Mouse (Mus musculus): ENCODE measurements around the gene Pip5k1a. TPM values are rescaled to one million over a fixed set of nuclear protein-coding genes. Genes with fewer than 3 reads are reported as not detected.
"Not testable (repeated sequence)": the region's sequence is repeated elsewhere in the genome, so short reads cannot be mapped to it uniquely, and the experiment has no call there.

Gene Pip5k1a
- total RNA-seq (2015; ENCODE audit: low replicate concordance) (17.3 and 26.4 TPM in 2 replicates), total RNA-seq (2017; ENCODE audit: low replicate concordance) (32.2 and 74.3 TPM in 2 replicates)

- peak; percentile 81 for ATAC-seq (replicated peaks; ENCODE audit: low FRiP score, poor library complexity, severe bottlenecking)
These were observed at the start of gene Pip5k1a for GRCm38 (mm10) chr3:95106338-95107117. Gene Pip5k1a, minus strand, starts transcription at chr3:95106930.

DNA sequence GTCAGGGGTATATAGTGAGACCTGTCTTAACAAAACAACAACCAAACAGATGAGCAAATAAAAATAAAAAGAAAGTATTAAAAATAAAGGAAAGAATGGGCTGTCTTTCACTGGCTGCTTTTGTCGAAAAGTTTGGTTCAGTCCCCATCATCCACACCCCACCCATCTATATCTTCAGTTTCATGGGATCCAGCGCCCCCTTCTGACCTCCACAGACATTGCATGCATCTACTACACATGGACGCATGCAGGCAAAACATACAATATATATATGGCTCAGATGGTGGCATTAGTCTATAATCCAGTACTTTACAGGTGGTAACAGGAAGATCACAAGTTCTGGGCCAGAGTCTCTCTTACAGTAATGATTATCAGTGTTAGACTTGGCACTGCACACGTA is 47.1 kb upstream of the Pip5k1a start:
- ATAC-seq (replicated peaks; ENCODE audit: low FRiP score, poor library complexity, severe bottlenecking), result peak; percentile 81

- ATAC-seq (replicated peaks; ENCODE audit: low FRiP score, poor library complexity, severe bottlenecking), result no peak
These were observed 41.2 kb upstream of the Pip5k1a start for GRCm38 (mm10) chr3:95147924-95148323.

GRCm38 (mm10) chr3:95142617-95143011 is 35.9 kb upstream of the Pip5k1a start:
- ATAC-seq (replicated peaks; ENCODE audit: low FRiP score, poor library complexity, severe bottlenecking), result peak; percentile 88

- peak; percentile 85 for ATAC-seq (replicated peaks; ENCODE audit: low FRiP score, poor library complexity, severe bottlenecking)
These were observed 35.4 kb upstream of the Pip5k1a start, which contains the start of gene Tnfaip8l2 for GRCm38 (mm10) chr3:95141952-95142616. Gene Tnfaip8l2, minus strand, starts transcription at chr3:95142360.

DNA sequence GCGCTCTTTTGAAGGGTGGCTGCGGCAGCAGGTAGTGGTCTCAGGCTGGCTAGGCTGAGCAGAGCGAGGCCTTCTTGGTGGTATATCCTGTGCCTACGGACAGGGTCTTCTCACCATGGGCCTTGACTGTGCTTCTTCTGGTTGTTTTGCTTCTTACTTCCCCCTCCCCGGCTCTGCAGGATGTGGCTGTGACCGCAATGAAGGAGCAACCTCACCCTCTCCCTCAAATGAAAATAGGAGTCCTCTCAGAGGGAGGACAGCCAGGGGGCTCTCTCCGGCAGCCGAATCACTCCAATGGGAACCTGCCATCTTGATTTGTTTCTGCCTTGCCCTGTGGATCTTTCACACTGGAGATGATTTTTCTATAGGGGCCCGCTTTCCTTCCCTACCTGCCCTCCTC is 34.7 kb upstream of the Pip5k1a start:
- no peak for ATAC-seq (replicated peaks; ENCODE audit: low FRiP score, poor library complexity, severe bottlenecking)

- no peak for ATAC-seq (replicated peaks; ENCODE audit: low FRiP score, poor library complexity, severe bottlenecking)
These were observed 34.1 kb upstream of the Pip5k1a start for GRCm38 (mm10) chr3:95140795-95141194.

- no peak for ATAC-seq (replicated peaks; ENCODE audit: low FRiP score, poor library complexity, severe bottlenecking)
These were observed 33.5 kb upstream of the Pip5k1a start for GRCm38 (mm10) chr3:95140289-95140595.

GRCm38 (mm10) chr3:95139586-95140288 is 33.0 kb upstream of the Pip5k1a start:
- no peak for ATAC-seq (replicated peaks; ENCODE audit: low FRiP score, poor library complexity, severe bottlenecking)

GRCm38 (mm10) chr3:95136336-95136735 is 29.6 kb upstream of the Pip5k1a start:
- ATAC-seq (replicated peaks; ENCODE audit: low FRiP score, poor library complexity, severe bottlenecking), result no peak

GRCm38 (mm10) chr3:95135433-95136052 is 28.8 kb upstream of the Pip5k1a start:
- ATAC-seq (replicated peaks; ENCODE audit: low FRiP score, poor library complexity, severe bottlenecking), result no peak

GRCm38 (mm10) chr3:95135023-95135422 is 28.3 kb upstream of the Pip5k1a start:
- ATAC-seq (replicated peaks; ENCODE audit: low FRiP score, poor library complexity, severe bottlenecking), result peak; percentile 55; the same call in 1 of the 2 replicates

- peak; percentile 58 for ATAC-seq (replicated peaks; ENCODE audit: low FRiP score, poor library complexity, severe bottlenecking)
These were observed 27.4 kb upstream of the Pip5k1a start for GRCm38 (mm10) chr3:95134133-95134532.

- peak; percentile 94 for ATAC-seq (replicated peaks; ENCODE audit: low FRiP score, poor library complexity, severe bottlenecking)
These were observed 27.0 kb upstream of the Pip5k1a start, which contains the start of the genes Scnm1 and Lysmd1 for GRCm38 (mm10) chr3:95133680-95134101. Gene Scnm1, minus strand, starts transcription at chr3:95134011. Gene Lysmd1, plus strand, starts transcription at chr3:95134088.

DNA sequence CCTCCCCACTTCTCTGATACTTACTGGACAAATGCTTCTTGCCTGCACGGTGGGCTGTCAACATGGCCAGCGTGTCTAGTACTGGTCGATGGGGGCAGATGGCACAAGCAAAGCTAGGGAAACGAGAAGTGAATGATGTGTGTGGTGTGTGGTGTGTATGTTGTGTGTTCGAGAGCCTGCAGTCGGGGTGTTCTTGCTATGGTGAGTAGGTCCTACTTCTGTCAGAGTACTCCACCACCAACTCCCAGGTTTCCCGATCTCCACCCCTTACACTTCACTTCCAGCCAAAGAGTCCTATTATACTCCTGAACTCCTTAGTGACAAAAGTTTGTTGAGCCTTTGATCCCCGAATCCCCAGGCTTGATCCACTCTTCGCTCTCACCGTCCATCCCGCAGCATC is 26.4 kb upstream of the Pip5k1a start:
- ATAC-seq (replicated peaks; ENCODE audit: low FRiP score, poor library complexity, severe bottlenecking), result no peak

- ATAC-seq (replicated peaks; ENCODE audit: low FRiP score, poor library complexity, severe bottlenecking), result not testable (repeated sequence)
These were observed 25.7 kb upstream of the Pip5k1a start for GRCm38 (mm10) chr3:95132389-95132788.

DNA sequence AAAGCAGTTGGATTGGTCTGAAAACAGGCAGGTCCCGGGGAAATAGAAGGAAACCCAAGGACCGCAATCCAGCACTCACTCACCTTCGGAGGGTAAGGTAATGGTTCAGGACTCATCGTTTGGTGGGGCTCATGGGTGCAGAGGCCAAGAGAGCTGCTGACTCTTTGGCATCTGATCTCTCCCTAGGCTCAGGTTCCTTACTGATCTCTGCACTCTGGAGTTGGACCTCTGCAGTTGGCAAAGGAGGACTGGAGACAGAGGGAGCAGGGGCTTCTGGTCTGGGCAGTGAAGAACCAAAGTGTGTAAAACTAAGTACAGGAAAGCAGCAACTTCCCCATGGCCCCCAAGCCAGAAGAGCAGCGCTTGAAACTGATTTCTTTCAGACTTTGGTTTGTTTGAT is 23.4 kb upstream of the Pip5k1a start:
- ATAC-seq (replicated peaks; ENCODE audit: low FRiP score, poor library complexity, severe bottlenecking), result no peak

DNA sequence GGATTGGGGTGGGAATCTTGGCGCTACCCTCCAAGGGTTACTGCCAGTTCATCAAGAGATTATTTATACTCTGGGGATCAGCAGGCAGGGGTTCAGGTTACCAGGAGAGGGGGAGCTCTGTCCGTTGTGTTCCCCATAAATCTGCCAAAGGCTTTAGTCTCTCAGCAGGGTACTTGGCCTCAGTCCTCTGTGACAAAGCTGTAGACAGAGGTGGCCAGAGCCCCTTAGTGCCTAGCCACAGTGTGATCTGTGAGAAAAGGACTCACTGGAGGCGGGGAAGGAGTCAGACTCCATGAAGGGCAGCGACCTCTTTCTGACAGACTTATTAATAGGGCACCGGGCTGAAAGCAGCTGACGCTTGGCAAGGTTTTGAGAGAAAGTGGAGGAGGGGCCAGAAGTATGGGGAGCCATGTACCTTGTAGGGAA is 22.5 kb upstream of the Pip5k1a start:
- ATAC-seq (replicated peaks; ENCODE audit: low FRiP score, poor library complexity, severe bottlenecking), result no peak

DNA sequence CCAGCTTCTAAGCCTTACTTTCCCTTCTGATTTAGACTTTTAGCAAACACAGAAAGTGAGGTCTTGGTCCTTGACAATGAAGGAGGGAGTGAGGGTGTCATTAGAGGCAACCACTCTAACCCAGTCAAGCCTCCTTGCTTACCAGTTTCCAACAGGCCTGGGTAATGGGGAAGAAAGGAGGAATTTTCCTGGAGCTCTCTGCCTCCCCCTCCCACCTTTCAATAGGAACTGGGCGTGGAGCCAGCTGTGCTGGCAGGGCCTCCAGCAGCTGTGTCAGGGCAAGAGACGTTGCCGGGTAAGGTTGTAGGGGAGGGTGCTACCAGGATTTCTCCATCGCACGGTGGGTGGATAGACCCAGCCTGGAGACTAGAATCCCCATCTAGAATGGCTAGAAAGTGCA is 18.2 kb upstream of the Pip5k1a start:
- ATAC-seq (replicated peaks; ENCODE audit: low FRiP score, poor library complexity, severe bottlenecking), result no peak

DNA sequence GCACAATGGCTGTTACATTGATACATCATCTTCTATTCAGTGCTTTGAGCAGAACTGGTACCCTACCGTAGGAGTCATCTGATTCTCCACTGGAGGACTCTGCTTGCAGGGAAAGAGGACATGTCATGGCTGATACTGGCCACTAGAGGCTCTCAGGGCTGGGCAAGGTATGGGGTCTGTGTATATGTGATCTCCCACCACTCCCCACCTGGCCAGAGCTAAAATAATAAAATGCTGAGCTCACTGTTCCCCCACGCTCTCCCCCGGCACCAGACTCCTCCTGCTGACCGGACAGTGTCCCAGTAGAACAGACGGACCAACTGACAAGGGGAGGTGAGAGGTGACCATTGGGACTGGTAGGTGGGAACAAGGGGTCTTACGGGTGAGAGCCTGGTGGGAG is 17.5 kb upstream of the Pip5k1a start, which contains the start of gene Tmod4:
Tmod4 (plus strand) TSS at position 231 of the 400 bp plus-strand sequence.
- peak; percentile 47; the same call in 1 of the 2 replicates for ATAC-seq (replicated peaks; ENCODE audit: low FRiP score, poor library complexity, severe bottlenecking)
